Mouse (Mus musculus) forebrain, embryonic 10.5 days (tissue): Measurements from ENCODE around the gene Kmt2c. TPM values are rescaled to one million over a fixed set of nuclear protein-coding genes. Genes with fewer than 3 reads are reported as not detected.
A peak's percentile ranks its signal among the peaks of the same experiment; 100 is the strongest.
"Not testable (repeated sequence)": the region's sequence is repeated elsewhere in the genome, so short reads cannot be mapped to it uniquely, and the experiment has no call there.

ENCODE experiments used
- DNase-seq: peaks from one replicate; pipeline ENCODE4 v3.0.0-alpha.2; 2017; ENCODE audit warnings: low spot score; ENCODE audit errors: extremely low spot score
- H3K27ac ChIP-seq: fragments of 300-500 bp; sonication (generic); 2 replicates; pipeline ENCODE4 v1.5.1; 2016; ENCODE audit warnings: mild to moderate bottlenecking
- H3K27me3 ChIP-seq: fragments of 300-500 bp; sonication (generic); 2 replicates; pipeline ENCODE4 v1.6.1; 2016; ENCODE audit warnings: mild to moderate bottlenecking; ENCODE audit not compliant: poor library complexity, severe bottlenecking
- H3K36me3 ChIP-seq: fragments of 300-500 bp; sonication (generic); replicated peaks from 2 replicates; pipeline ENCODE4 v1.6.1; 2016; ENCODE audit warnings: mild to moderate bottlenecking, moderate library complexity
- H3K4me1 ChIP-seq: fragments of 300-500 bp; sonication (generic); 2 replicates; pipeline ENCODE4 v1.6.1; 2016
- H3K4me3 ChIP-seq: fragments of 300-500 bp; sonication (generic); 2 replicates; pipeline ENCODE4 v1.5.1; 2016; ENCODE audit warnings: mild to moderate bottlenecking, moderate library complexity
- H3K9me3 ChIP-seq: fragments of 300-500 bp; sonication (generic); 2 replicates; pipeline ENCODE4 v1.6.1; 2016; ENCODE audit warnings: mild to moderate bottlenecking, moderate library complexity
- WGBS: fragments of 180-500 bp; shearing (Covaris S2); methylation state at CpG from one replicate; pipeline ENCODE4 v1.1.7; 2016; 5-methylcytosine and 5-hydroxymethylcytosine counted together
- polyA plus RNA-seq: library from polyadenylated mRNA; unstranded; fragments of >200 nt; fragmentation: Nextera tagmentation; extraction: Ambion mirVana; gene quantifications from 2 replicates; pipeline ENCODE4 v1.2.1, GENCODE M21; 2016

Gene Kmt2c
- polyA plus RNA-seq, 1 experiment from 2014 or later: 12.0 TPM

DNA sequence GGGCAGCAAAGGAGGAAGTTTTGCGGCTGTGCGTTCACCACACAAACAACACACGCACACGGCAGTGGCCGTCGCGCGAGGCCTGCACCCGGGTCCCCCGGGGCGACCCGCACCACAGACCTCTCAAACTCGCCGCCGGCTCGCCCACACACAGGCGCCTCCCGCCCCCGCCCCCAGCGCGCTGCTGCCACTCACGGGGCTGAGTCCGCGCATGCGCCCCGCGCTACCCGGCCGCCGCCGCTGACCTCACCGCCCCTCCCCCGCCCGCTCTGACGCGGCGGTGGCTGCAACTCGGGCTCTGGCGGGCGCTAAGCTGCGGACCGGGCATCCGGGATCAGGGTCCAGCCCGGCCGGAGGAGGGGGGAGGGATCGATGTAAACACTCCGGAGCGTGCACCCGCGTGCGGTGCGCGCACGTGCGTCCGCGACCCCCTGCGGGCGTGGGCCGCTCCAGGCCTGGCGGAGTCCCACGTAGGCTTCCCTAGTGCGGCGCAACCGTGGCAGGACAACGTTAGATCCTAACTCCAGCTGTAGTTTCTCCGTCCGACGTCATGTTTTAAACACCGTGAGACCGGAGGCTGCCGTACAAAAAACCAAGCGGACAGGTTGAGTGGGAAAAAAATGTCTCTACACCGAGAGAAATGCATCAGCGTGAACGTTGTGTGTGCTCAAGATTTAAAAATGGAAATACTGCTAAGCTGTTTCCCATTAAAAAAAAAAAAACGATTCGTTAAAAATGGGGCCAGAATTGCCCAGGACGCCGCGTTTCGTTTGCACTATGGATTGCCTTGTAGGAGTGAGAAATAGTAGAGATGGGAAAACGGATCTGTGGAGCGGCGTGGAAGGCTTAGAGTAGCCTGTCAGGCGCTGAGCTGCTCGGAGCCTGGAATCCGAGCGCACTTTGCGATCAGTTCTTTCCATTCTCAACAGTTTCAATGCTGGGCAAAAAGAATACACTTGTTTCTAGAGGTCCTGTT lies 1.1 kb upstream of the Kmt2c start:
- Histone ChIP-seq H3K27me3 (peaks cover 9% of the 10 kb centered on the region; the same call in 1 of the 2 replicates), H3K4me3 (peak overlapping the region; percentile 94), H3K9me3 (no peaks in the 10 kb centered on the region), H3K36me3 (no peaks in the 10 kb centered on the region), H3K27ac (peak overlapping the region; percentile 97), H3K4me1 (peaks cover 18% of the 10 kb centered on the region)
- WGBS: under 1% methylated on average over 86 of the region's 90 CpGs
- DNase-seq: peak; percentile 94

DNA sequence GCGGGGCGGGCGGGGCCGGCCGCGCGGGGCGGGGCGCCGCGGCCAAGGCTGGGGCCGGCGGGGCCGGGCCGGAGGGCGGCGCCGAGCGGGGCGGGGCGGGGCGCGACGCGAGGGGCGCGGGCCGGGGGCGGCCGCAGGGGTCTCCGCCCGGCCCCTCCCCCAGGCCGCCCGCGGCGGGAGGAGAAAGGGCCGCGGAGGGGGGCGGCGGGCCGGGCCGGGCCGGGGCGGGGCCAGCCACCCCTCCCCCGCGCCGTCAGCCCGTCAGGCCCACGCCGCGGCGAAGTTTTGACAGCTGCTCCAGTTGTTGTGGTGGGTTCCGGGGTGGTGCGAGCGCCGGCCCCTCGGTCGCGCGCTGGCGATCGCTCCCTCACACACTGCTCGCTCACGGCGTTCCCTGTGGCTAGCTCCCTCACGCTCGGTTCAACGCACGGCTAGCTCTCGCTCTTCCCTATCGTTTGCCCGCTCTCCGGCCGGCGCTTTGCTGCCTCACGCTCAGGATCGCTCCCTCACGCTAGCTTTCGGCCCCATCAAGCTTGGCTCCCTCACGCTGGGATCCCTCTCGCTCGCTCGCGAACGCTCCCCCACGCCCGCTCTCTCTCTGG lies 339 bp upstream of the Kmt2c start:
- peak overlapping the region; percentile 97 for H3K27ac ChIP-seq
- no peaks in the 10 kb centered on the region for H3K9me3 ChIP-seq
- 2% methylated on average over 53 of the region's 87 CpGs for WGBS
- H3K4me3 ChIP-seq: peak overlapping the region; percentile 94
- H3K36me3 ChIP-seq: no peaks in the 10 kb centered on the region
- DNase-seq: no peak
- peaks cover 9% of the 10 kb centered on the region; the same call in 1 of the 2 replicates for H3K27me3 ChIP-seq
- H3K4me1 ChIP-seq: peaks cover 18% of the 10 kb centered on the region

GRCm38 (mm10) chr5:25497720-25498345 lies 750 bp downstream of the Kmt2c start:
- under 1% methylated on average over 74 of the region's 78 CpGs for WGBS
- Histone ChIP-seq H3K9me3 (no peaks in the 10 kb centered on the region), H3K27ac (peak overlapping the region; percentile 97), H3K36me3 (0 out of 2 replicates have a peak, but pooled peaks cover 3% of the 10 kb centered on the region), H3K4me1 (peaks cover 18% of the 10 kb centered on the region), H3K4me3 (peak overlapping the region; percentile 94), H3K27me3 (peaks cover 9% of the 10 kb centered on the region; the same call in 1 of the 2 replicates)
- DNase-seq: peak; percentile 58

- Histone ChIP-seq H3K4me3 (peak overlapping the region; percentile 94), H3K27me3 (peaks cover 9% of the 10 kb centered on the region; the same call in 1 of the 2 replicates), H3K36me3 (0 out of 2 replicates have a peak, but pooled peaks cover 3% of the 10 kb centered on the region), H3K9me3 (no peaks in the 10 kb centered on the region), H3K27ac (peak overlapping the region; percentile 97), H3K4me1 (peaks cover 18% of the 10 kb centered on the region)
- DNase-seq: peak; percentile 17
- 2% methylated on average over 10 of the region's 10 CpGs for WGBS
These were observed 1.2 kb downstream of the Kmt2c start for GRCm38 (mm10) chr5:25497369-25497719.

GRCm38 (mm10) chr5:25496652-25497051 lies 1.9 kb downstream of the Kmt2c start:
- H3K27me3 ChIP-seq: peaks cover 7% of the 10 kb centered on the region; the same call in 1 of the 2 replicates
- no peak for DNase-seq
- WGBS: 53% methylated on average over 2 of the region's 2 CpGs
- 0 out of 2 replicates have a peak, but pooled peaks cover 3% of the 10 kb centered on the region for H3K36me3 ChIP-seq
- peak overlapping the region; percentile 94 for H3K4me3 ChIP-seq
- no peaks in the 10 kb centered on the region for H3K9me3 ChIP-seq
- H3K4me1 ChIP-seq: peaks cover 18% of the 10 kb centered on the region
- no peak overlapping the region for H3K27ac ChIP-seq

DNA sequence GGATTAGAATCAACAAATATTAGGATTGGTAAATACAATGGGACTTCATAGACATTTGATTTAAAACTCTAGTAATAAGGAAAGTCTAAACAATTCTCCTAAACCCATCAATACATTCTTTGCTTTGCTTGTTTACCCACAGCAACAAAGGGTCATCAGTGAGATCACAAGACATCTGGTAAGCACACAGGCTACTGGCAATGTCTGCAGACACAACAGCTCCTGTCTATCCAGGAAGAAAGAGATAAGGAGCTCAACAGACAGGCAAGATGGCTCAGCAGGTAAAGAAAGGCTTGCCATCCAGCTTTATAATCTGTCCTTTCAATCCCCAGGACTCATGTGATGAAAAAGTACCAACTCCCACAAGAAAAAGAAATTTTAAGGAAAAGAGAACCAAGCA lies 19.7 kb downstream of the Kmt2c start:
- H3K4me1 ChIP-seq: peaks cover 6% of the 10 kb centered on the region; the same call in 1 of the 2 replicates
- DNase-seq: no peak

GRCm38 (mm10) chr5:25475789-25476188 lies 22.8 kb downstream of the Kmt2c start:
- peaks cover 21% of the 10 kb centered on the region for H3K4me1 ChIP-seq
- H3K27me3 ChIP-seq: no peaks in the 10 kb centered on the region
- no peak overlapping the region for H3K4me3 ChIP-seq
- H3K9me3 ChIP-seq: no peaks in the 10 kb centered on the region
- no peak for DNase-seq
- no peaks in the 10 kb centered on the region for H3K36me3 ChIP-seq
- 94% methylated on average over 2 of the region's 2 CpGs for whole genome bisulfite sequencing
- no peak overlapping the region for H3K27ac ChIP-seq

More for the DNA sequence above, 19.7 kb downstream of the Kmt2c start:
- no peak overlapping the region for H3K4me3 ChIP-seq
- no peaks in the 10 kb centered on the region for H3K27me3 ChIP-seq
- H3K36me3 ChIP-seq: no peaks in the 10 kb centered on the region
- no peak overlapping the region for H3K27ac ChIP-seq
- no peaks in the 10 kb centered on the region for H3K9me3 ChIP-seq

- whole genome bisulfite sequencing: 4% methylated on average over 6 of the region's 6 CpGs
- no peaks in the 10 kb centered on the region for H3K9me3 ChIP-seq
- H3K4me3 ChIP-seq: peak overlapping the region; percentile 48
- no peak for DNase-seq
- no peaks in the 10 kb centered on the region for H3K27me3 ChIP-seq
- H3K4me1 ChIP-seq: peaks cover 21% of the 10 kb centered on the region
- H3K36me3 ChIP-seq: no peaks in the 10 kb centered on the region
- H3K27ac ChIP-seq: peak overlapping the region; percentile 74
These were observed 26.5 kb downstream of the Kmt2c start for GRCm38 (mm10) chr5:25472070-25472469.

DNA sequence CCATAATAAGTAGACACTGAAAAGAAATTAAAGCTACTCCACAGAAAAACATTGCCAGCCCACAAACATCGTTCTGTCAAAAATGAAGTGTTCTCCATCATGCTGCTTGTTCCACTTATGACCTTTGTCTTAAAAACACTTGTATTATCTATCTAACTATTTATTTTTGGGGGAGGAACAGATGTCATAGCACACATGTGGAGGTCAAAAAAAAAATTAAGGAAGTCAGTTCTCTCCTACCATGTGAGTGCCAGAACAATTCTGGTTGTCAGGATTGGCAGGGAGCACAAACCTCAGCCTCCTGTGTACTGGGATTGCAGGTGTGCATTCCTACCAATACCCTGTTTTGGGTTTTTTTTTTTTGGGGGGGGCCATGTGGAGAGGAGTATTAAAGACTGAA lies 36.6 kb downstream of the Kmt2c start:
- H3K27ac ChIP-seq: no peak overlapping the region
- no peaks in the 10 kb centered on the region for H3K4me1 ChIP-seq
- no peaks in the 10 kb centered on the region for H3K36me3 ChIP-seq
- H3K27me3 ChIP-seq: no peaks in the 10 kb centered on the region
- DNase-seq: no peak
- no peaks in the 10 kb centered on the region for H3K9me3 ChIP-seq
- 96% methylated on average over 1 of the region's 1 CpGs for WGBS
- H3K4me3 ChIP-seq: no peak overlapping the region

GRCm38 (mm10) chr5:25455432-25455831 lies 43.2 kb downstream of the Kmt2c start:
- not testable (repeated sequence) for DNase-seq, H3K27ac ChIP-seq, H3K4me3 ChIP-seq, H3K9me3 ChIP-seq, H3K4me1 ChIP-seq, H3K27me3 ChIP-seq, H3K36me3 ChIP-seq

DNA sequence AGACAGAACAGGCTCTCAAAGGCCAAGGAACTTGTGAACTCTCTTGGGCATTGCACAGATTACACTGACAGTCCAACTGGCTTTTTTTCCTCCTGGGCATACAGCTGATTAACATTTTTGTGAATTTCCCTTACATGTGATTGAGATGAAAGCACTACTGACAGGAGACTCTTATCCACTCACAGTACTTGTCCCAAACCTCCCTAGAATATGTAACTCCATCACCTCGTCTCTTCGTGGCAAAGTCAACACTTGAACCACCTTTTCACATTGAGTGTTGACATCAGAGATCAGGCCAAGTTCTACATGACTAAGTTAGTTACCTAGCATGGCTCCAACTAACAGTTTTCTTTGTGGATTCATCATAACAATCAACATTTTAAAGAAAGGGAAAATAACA lies 45.9 kb downstream of the Kmt2c start:
- no peak overlapping the region for H3K27ac ChIP-seq
- H3K4me3 ChIP-seq: no peak overlapping the region
- no peaks in the 10 kb centered on the region for H3K9me3 ChIP-seq
- H3K4me1 ChIP-seq: no peaks in the 10 kb centered on the region
- no peaks in the 10 kb centered on the region for H3K36me3 ChIP-seq
- 94% methylated on average over 2 of the region's 2 CpGs for WGBS
- no peak for DNase-seq
- no peaks in the 10 kb centered on the region for H3K27me3 ChIP-seq

DNA sequence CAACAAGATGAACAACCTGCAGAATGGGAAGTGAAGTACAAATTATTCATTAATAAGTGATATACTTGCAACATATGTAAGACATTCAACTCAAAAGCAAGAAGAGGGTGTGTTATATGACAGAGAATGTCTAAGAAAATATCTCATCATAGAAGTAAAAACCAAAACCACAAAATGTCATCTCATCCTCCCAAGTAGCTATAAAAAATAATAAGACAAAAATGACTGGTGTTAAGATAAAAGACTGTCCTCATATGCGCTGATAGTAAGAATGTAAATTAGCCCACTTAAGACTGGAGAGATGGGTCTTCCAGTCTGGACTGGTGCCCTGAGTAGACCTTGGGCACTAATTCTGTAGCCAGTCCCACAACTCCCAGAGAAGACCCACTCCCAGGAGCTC lies 61.1 kb downstream of the Kmt2c start:
- no peaks in the 10 kb centered on the region for H3K27me3 ChIP-seq
- no peak for DNase-seq
- 92% methylated on average over 1 of the region's 1 CpGs for WGBS

More for the DNA sequence above, 61.1 kb downstream of the Kmt2c start:
- Histone ChIP-seq H3K27ac (no peak overlapping the region), H3K4me3 (no peak overlapping the region), H3K4me1 (no peaks in the 10 kb centered on the region), H3K36me3 (peaks cover 3% of the 10 kb centered on the region; the same call in 1 of the 2 replicates), H3K9me3 (peaks cover 3% of the 10 kb centered on the region; the same call in 1 of the 2 replicates)
